Mouse (Mus musculus) liver, postnatal 0 days (tissue): ENCODE data around the gene Lmbrd2. TPM values are rescaled to one million over a fixed set of nuclear protein-coding genes. Genes with fewer than 3 reads are reported as not detected.

Experiments used
- ATAC-seq: fragments of 200-750 bp; cut with Nextera tagmentation; 2 replicates; pipeline ENCODE4 v1.8.0; 2017; ENCODE audit warnings: mild to moderate bottlenecking, moderate library complexity
- DNase-seq: peaks from one replicate; pipeline ENCODE4 v3.0.0-alpha.2; 2016
- H3K27ac ChIP-seq: fragments of 300-500 bp; sonication (generic); 2 replicates; pipeline ENCODE4 v1.5.1; 2014; ENCODE audit warnings: antibody characterized with exemption, moderate library complexity, mild to moderate bottlenecking, low read depth
- H3K27me3 ChIP-seq: fragments of 300-500 bp; sonication (generic); 2 replicates; pipeline ENCODE4 v1.6.1; 2014; ENCODE audit warnings: low read length, control low read depth, mixed read lengths; ENCODE audit not compliant: insufficient read depth
- H3K36me3 ChIP-seq: fragments of 300-500 bp; sonication (generic); replicated peaks from 2 replicates; pipeline ENCODE4 v1.6.1; 2014; ENCODE audit warnings: mild to moderate bottlenecking, control low read depth, low read length, moderate library complexity, mixed read lengths; ENCODE audit not compliant: insufficient read depth
- H3K4me1 ChIP-seq: fragments of 300-500 bp; sonication (generic); 2 replicates; pipeline ENCODE4 v1.6.1; 2014; ENCODE audit warnings: antibody characterized with exemption, mild to moderate bottlenecking, control low read depth; ENCODE audit not compliant: insufficient read depth
- H3K4me2 ChIP-seq: fragments of 300-500 bp; sonication (generic); 2 replicates; pipeline ENCODE4 v1.6.1; 2014; ENCODE audit warnings: low read depth, mild to moderate bottlenecking, low read length, moderate library complexity, mixed read lengths
- H3K4me3 ChIP-seq: fragments of 300-500 bp; sonication (generic); 2 replicates; pipeline ENCODE4 v1.5.1; 2014; ENCODE audit warnings: low read depth, low read length
- H3K9ac ChIP-seq: fragments of 300-500 bp; sonication (generic); replicated peaks from 2 replicates; pipeline ENCODE4 v1.6.1; 2014; ENCODE audit warnings: mild to moderate bottlenecking, moderate library complexity
- H3K9me3 ChIP-seq: fragments of 300-500 bp; sonication (generic); 2 replicates; pipeline ENCODE4 v1.6.1; 2016; ENCODE audit warnings: mild to moderate bottlenecking, control low read depth, low read length, mixed read lengths
- CTCF ChIP-seq: sonication (generic); IDR thresholded peaks from 2 replicates; pipeline ENCODE4 v1.5.1; 2016; ENCODE audit warnings: antibody characterized with exemption, low read depth
- EP300 ChIP-seq: IDR thresholded peaks from 2 replicates; pipeline ENCODE4 v1.6.1; 2016; ENCODE audit warnings: antibody characterized with exemption, low read depth, mild to moderate bottlenecking
- WGBS: fragments of 180-500 bp; shearing (Covaris S2); extraction: QIAGEN DNeasy Blood & Tissue Kit; methylation state at CpG from one replicate; pipeline ENCODE4 v1.1.7; 2014; ENCODE audit not compliant: insufficient replicate concordance; 5-methylcytosine and 5-hydroxymethylcytosine counted together
- polyA plus RNA-seq: library from polyadenylated mRNA; unstranded; fragments of >200 nt; fragmentation: Nextera tagmentation; extraction: Ambion mirVana; gene quantifications from 2 replicates; pipeline ENCODE4 v1.2.1, GENCODE M21; 2015

Gene Lmbrd2
- polyA plus RNA-seq, 1 experiment from 2014 or later = 1.5 TPM

GRCm38 (mm10) chr15:9106303-9107074 lies 33.9 kb upstream of the Lmbrd2 start:
- 85% methylated on average over 13 of the region's 13 CpGs for WGBS
- H3K36me3 ChIP-seq = peaks cover 74% of the 10 kb centered on the region

GRCm38 (mm10) chr15:9110526-9111347 lies 29.6 kb upstream of the Lmbrd2 start:
- ATAC-seq (no peak), DNase-seq (no peak)
- Histone ChIP-seq H3K4me3 (no peak overlapping the region), H3K27ac (no peak overlapping the region), H3K4me1 (peaks cover 4% of the 10 kb centered on the region), H3K36me3 (peaks cover 51% of the 10 kb centered on the region), H3K9me3 (no peaks in the 10 kb centered on the region), H3K9ac (no peak overlapping the region), H3K4me2 (no peak overlapping the region), H3K27me3 (no peaks in the 10 kb centered on the region)
- 77% methylated on average over 6 of the region's 6 CpGs for WGBS
- TF ChIP-seq EP300 = no peak
- TF ChIP-seq CTCF = no peak

More at GRCm38 (mm10) chr15:9106303-9107074, 33.9 kb upstream of the Lmbrd2 start:
- no peak for DNase-seq
- TF ChIP-seq CTCF (no peak), EP300 (no peak)
- Histone ChIP-seq H3K4me1 (no peaks in the 10 kb centered on the region; the same call in 1 of the 2 replicates), H3K4me2 (no peak overlapping the region), H3K9ac (no peak overlapping the region), H3K4me3 (no peak overlapping the region), H3K27me3 (no peaks in the 10 kb centered on the region), H3K27ac (no peak overlapping the region), H3K9me3 (no peaks in the 10 kb centered on the region)
- no peak for ATAC-seq

GRCm38 (mm10) chr15:9111648-9112047 lies 28.7 kb upstream of the Lmbrd2 start:
- 70% methylated on average over 3 of the region's 3 CpGs for WGBS

GRCm38 (mm10) chr15:9113556-9113955 lies 26.8 kb upstream of the Lmbrd2 start:
- peak overlapping the region; percentile 71 for H3K27ac ChIP-seq

More at GRCm38 (mm10) chr15:9111648-9112047, 28.7 kb upstream of the Lmbrd2 start:
- DNase-seq (no peak), ATAC-seq (no peak)
- Histone ChIP-seq H3K27ac (peak overlapping the region; percentile 51; the same call in 1 of the 2 replicates), H3K27me3 (no peaks in the 10 kb centered on the region), H3K4me1 (peaks cover 4% of the 10 kb centered on the region), H3K9ac (no peak overlapping the region), H3K36me3 (peaks cover 52% of the 10 kb centered on the region), H3K9me3 (no peaks in the 10 kb centered on the region), H3K4me2 (no peak overlapping the region), H3K4me3 (no peak overlapping the region)
- TF ChIP-seq CTCF (no peak), EP300 (no peak)

GRCm38 (mm10) chr15:9114131-9114530 lies 26.2 kb upstream of the Lmbrd2 start:
- DNase-seq (no peak), ATAC-seq (peak; percentile 82)
- no peak overlapping the region for H3K4me3 ChIP-seq
- no peaks in the 10 kb centered on the region for H3K27me3 ChIP-seq
- H3K4me2 ChIP-seq = peak overlapping the region; percentile 24; the same call in 1 of the 2 replicates
- H3K4me1 ChIP-seq = peaks cover 4% of the 10 kb centered on the region
- peaks cover 45% of the 10 kb centered on the region for H3K36me3 ChIP-seq
- TF ChIP-seq CTCF = no peak
- peak overlapping the region; percentile 71 for H3K27ac ChIP-seq
- no peaks in the 10 kb centered on the region for H3K9me3 ChIP-seq
- 67% methylated on average over 4 of the region's 4 CpGs for WGBS
- no peak overlapping the region for H3K9ac ChIP-seq

More at GRCm38 (mm10) chr15:9113556-9113955, 26.8 kb upstream of the Lmbrd2 start:
- peak overlapping the region; percentile 24; the same call in 1 of the 2 replicates for H3K4me2 ChIP-seq
- TF ChIP-seq EP300 (no peak), CTCF (no peak)
- H3K27me3 ChIP-seq = no peaks in the 10 kb centered on the region
- no peak overlapping the region for H3K9ac ChIP-seq
- no peak for DNase-seq
- 65% methylated on average over 9 of the region's 9 CpGs for WGBS
- peaks cover 4% of the 10 kb centered on the region for H3K4me1 ChIP-seq
- peaks cover 46% of the 10 kb centered on the region for H3K36me3 ChIP-seq
- H3K4me3 ChIP-seq = no peak overlapping the region
- H3K9me3 ChIP-seq = no peaks in the 10 kb centered on the region
- no peak for ATAC-seq

- H3K36me3 ChIP-seq = peaks cover 48% of the 10 kb centered on the region
- 56% methylated on average over 5 of the region's 5 CpGs for WGBS
- peak overlapping the region; percentile 82 for H3K27ac ChIP-seq
Measured at GRCm38 (mm10) chr15:9114599-9114998, 25.8 kb upstream of the Lmbrd2 start.

More at GRCm38 (mm10) chr15:9114599-9114998, 25.8 kb upstream of the Lmbrd2 start:
- TF ChIP-seq EP300 = peak; percentile 80
- TF ChIP-seq CTCF = no peak
- Histone ChIP-seq H3K4me2 (peak overlapping the region; percentile 10; the same call in 1 of the 2 replicates), H3K9ac (no peak overlapping the region), H3K4me3 (no peak overlapping the region), H3K27me3 (no peaks in the 10 kb centered on the region), H3K4me1 (peaks cover 4% of the 10 kb centered on the region), H3K9me3 (no peaks in the 10 kb centered on the region)
- ATAC-seq (peak; percentile 93), DNase-seq (peak; percentile 73)
